Mouse (Mus musculus) liver, adult 2 months (tissue): ENCODE data around the gene Pih1d2.

Source experiments
- CTCF ChIP-seq: fragments of 200-500 bp; IDR thresholded peaks from 2 replicates; pipeline ENCODE4 v1.5.1; 2011; ENCODE audit warnings: low read depth, low read length, control low read depth
- POLR2A ChIP-seq: fragments of 200-500 bp; IDR thresholded peaks from 2 replicates; pipeline ENCODE4 v1.6.1; 2011; ENCODE audit warnings: low read length, control low read depth; ENCODE audit not compliant: insufficient read depth; ENCODE audit errors: extremely low read depth

- TF ChIP-seq CTCF (no peak), POLR2A (no peak)
Measured at GRCm38 (mm10) chr9:50586955-50587354, 30.2 kb upstream of the Pih1d2 start.
